Mouse (Mus musculus): ENCODE data around the gene Cyp2b19.
"Not testable (repeated sequence)": the region's sequence is repeated elsewhere in the genome, so short reads cannot be mapped to it uniquely, and the experiment has no call there.

The Cyp2b19 gene

GRCm38 (mm10) chr7:26756842-26757241 is at the start of gene Cyp2b19:
Gene Cyp2b19, plus strand, starts transcription at chr7:26757142.
- no peak for DNase-seq (ENCODE audit: low spot score)

GRCm38 (mm10) chr7:26711061-26711460 is 45.9 kb upstream of the Cyp2b19 start:
- no peak for DNase-seq (ENCODE audit: low spot score)

GRCm38 (mm10) chr7:26738940-26739339 is 18.0 kb upstream of the Cyp2b19 start:
- no peak for DNase-seq (ENCODE audit: low spot score)

GRCm38 (mm10) chr7:26743948-26744347 is 13.0 kb upstream of the Cyp2b19 start:
- DNase-seq (ENCODE audit: low spot score) = no peak

GRCm38 (mm10) chr7:26745486-26745885 is 11.5 kb upstream of the Cyp2b19 start:
- no peak for DNase-seq (ENCODE audit: low spot score)

GRCm38 (mm10) chr7:26767084-26767483 is 10.1 kb downstream of the Cyp2b19 start:
- no peak for DNase-seq (ENCODE audit: low spot score)

- DNase-seq (ENCODE audit: low spot score) = no peak
These were observed 13.0 kb downstream of the Cyp2b19 start for GRCm38 (mm10) chr7:26769881-26770470.

- DNase-seq (ENCODE audit: low spot score) = no peak
These were observed 16.1 kb downstream of the Cyp2b19 start for GRCm38 (mm10) chr7:26772866-26773586.

- DNase-seq (ENCODE audit: low spot score) = no peak
These were observed 18.9 kb downstream of the Cyp2b19 start for GRCm38 (mm10) chr7:26775866-26776265.

GRCm38 (mm10) chr7:26777806-26778205 is 20.9 kb downstream of the Cyp2b19 start:
- no peak for DNase-seq (ENCODE audit: low spot score)

- peak; percentile 11 for DNase-seq (ENCODE audit: low spot score)
These were observed 21.5 kb downstream of the Cyp2b19 start for GRCm38 (mm10) chr7:26778474-26778873.

GRCm38 (mm10) chr7:26779799-26780416 is 23.0 kb downstream of the Cyp2b19 start:
- no peak for DNase-seq (ENCODE audit: low spot score)

GRCm38 (mm10) chr7:26780510-26780909 is 23.6 kb downstream of the Cyp2b19 start:
- no peak for DNase-seq (ENCODE audit: low spot score)

- DNase-seq (ENCODE audit: low spot score) = no peak
These were observed 24.2 kb downstream of the Cyp2b19 start for GRCm38 (mm10) chr7:26780998-26781766.

- DNase-seq (ENCODE audit: low spot score) = no peak
These were observed 24.8 kb downstream of the Cyp2b19 start for GRCm38 (mm10) chr7:26781767-26782131.

- DNase-seq (ENCODE audit: low spot score) = no peak
These were observed 26.2 kb downstream of the Cyp2b19 start for GRCm38 (mm10) chr7:26783163-26783562.

- not testable (repeated sequence) for DNase-seq (ENCODE audit: low spot score)
These were observed 29.1 kb downstream of the Cyp2b19 start for GRCm38 (mm10) chr7:26786013-26786412.

- DNase-seq (ENCODE audit: low spot score) = no peak
These were observed 33.0 kb downstream of the Cyp2b19 start for GRCm38 (mm10) chr7:26789984-26790383.

GRCm38 (mm10) chr7:26800104-26800503 is 43.2 kb downstream of the Cyp2b19 start:
- DNase-seq (ENCODE audit: low spot score) = no peak

GRCm38 (mm10) chr7:26800996-26801395 is 44.1 kb downstream of the Cyp2b19 start:
- no peak for DNase-seq (ENCODE audit: low spot score)

GRCm38 (mm10) chr7:26808592-26808991 is 51.6 kb downstream of the Cyp2b19 start, which contains the start of gene Cyp2g1:
Gene Cyp2g1, plus strand, starts transcription at chr7:26808892.
- DNase-seq (ENCODE audit: low spot score) = no peak

Measured in MN1 (cell line).